Mouse (Mus musculus): ENCODE measurements at regions not wholly inside any gene's neighbourhood (a gene's known extent, or its start where the extent isn't known, plus 50 kb on each side); places are given as distances from the start of the nearest gene placed in this dataset.
"Not testable (repeated sequence)": the region's sequence is repeated elsewhere in the genome, so short reads cannot be mapped to it uniquely, and the experiment has no call there.

DNA sequence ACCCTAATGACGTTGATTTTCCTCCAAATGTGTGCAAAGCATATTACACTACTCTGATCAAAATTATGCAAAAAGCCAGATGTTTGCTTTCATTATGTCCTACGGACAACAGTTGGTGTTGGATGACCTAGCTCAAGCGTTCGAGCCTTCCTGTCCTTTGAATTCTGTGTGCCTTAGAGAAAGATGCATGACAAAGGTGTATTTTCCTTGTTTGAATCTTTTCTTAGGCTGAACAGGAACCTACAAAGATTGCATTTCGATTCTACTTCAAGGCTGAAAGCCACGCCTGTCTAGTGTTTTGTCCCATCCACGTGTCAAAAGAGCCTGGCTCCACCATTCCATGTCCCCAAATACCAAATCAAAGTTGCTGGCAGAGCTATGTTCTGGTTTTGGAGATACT is 116.5 kb upstream of the Creb1 start:
- H3K9ac ChIP-seq: no peak overlapping the region
- no peaks in the 10 kb centered on the region for H3K36me3 ChIP-seq
- ATAC-seq (ENCODE audit: insufficient number of reproducible peaks, low FRiP score): no peak
- H3K4me1 ChIP-seq (replicated peaks): no peaks in the 10 kb centered on the region
- H3K4me3 ChIP-seq: no peak overlapping the region
- 83% methylated on average over 7 of the region's 7 CpGs for WGBS
- H3K4me2 ChIP-seq: no peak overlapping the region
- H3K27me3 ChIP-seq (replicated peaks): no peaks in the 10 kb centered on the region
- no peak overlapping the region for H3K27ac ChIP-seq (ENCODE audit: poor library complexity, severe bottlenecking)
- H3K9me3 ChIP-seq (replicated peaks): no peaks in the 10 kb centered on the region

- no peak overlapping the region for H3K9ac ChIP-seq
- WGBS: 75% methylated on average over 4 of the region's 4 CpGs
- no peak overlapping the region for H3K4me2 ChIP-seq
- H3K4me3 ChIP-seq: no peak overlapping the region
- no peaks in the 10 kb centered on the region for H3K4me1 ChIP-seq (replicated peaks)
- H3K36me3 ChIP-seq: no peaks in the 10 kb centered on the region
- H3K27ac ChIP-seq (ENCODE audit: poor library complexity, severe bottlenecking): no peak overlapping the region
- no peaks in the 10 kb centered on the region for H3K9me3 ChIP-seq (replicated peaks)
- H3K27me3 ChIP-seq (replicated peaks): no peaks in the 10 kb centered on the region
- no peak for ATAC-seq (ENCODE audit: insufficient number of reproducible peaks, low FRiP score)
These were observed 119.3 kb upstream of the Creb1 start for GRCm38 (mm10) chr1:64413181-64413560.

DNA sequence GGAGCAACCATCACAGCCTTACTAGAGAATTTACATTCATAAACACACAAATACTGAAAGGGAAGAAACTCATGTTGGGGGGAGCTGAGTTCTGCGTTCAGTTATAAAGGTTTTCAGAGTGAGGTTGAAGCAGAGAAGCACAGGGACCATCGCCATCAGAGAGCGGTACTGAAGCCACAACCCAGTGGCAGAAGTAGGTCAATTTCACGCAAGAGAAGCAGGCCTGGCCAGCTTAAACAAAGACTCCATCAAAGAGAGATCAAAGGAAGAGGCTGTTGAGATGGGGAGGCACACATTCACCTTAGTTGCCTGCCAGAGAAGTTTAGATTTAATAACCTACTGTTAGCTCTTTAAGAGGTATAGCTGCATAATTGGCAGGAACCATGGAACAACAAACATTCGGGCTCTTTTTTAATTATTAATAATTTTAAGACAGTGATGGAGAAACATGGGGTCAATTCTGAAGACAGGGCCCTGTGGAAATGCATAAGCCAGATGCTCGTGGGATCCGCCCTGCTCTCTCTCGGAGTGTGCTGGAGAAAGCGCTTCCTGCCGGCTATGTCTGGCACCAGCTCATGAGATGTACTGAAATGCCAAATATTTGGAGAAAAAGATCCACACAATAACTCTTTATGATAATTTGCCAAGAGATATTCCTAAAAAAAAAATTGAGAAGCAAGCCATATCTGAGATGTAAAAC is 119.8 kb upstream of the Creb1 start:
- WGBS: 75% methylated on average over 10 of the region's 10 CpGs
- H3K27me3 ChIP-seq (replicated peaks): no peaks in the 10 kb centered on the region
- no peak overlapping the region for H3K4me3 ChIP-seq
- no peak overlapping the region for H3K9ac ChIP-seq
- H3K4me1 ChIP-seq (replicated peaks): no peaks in the 10 kb centered on the region
- ATAC-seq (ENCODE audit: insufficient number of reproducible peaks, low FRiP score): no peak
- no peak overlapping the region for H3K27ac ChIP-seq (ENCODE audit: poor library complexity, severe bottlenecking)
- no peak overlapping the region for H3K4me2 ChIP-seq
- no peaks in the 10 kb centered on the region for H3K9me3 ChIP-seq (replicated peaks)
- no peaks in the 10 kb centered on the region for H3K36me3 ChIP-seq

DNA sequence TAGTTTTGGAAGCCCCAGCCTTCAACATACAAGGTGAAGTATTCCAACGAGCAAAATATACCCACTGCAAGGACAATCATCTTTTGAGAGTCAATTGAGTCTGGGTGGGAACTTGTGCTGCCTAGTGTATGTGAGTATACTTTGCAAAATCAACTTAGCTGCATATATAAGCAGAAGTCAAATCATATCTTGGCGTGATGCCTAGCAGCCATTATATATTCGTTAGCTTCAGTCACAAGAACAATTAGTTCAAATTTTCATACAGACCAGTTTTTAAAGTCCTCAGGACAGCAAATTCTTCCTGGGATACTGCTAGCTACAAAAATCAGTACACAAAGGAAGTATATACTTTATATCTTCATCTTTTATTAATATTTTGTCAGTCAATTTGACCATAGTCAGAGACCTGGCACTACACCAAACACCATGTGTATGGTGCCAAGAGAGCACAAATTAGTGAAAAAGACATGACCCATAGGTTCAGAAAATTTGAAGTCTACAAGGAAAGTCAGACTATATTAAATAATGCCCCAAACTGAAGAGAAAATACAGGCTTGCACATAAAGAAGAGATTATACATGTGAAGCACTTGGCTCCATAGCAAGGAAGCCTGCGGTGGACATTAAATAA is 120.5 kb upstream of the Creb1 start:
- Histone ChIP-seq H3K4me1 (replicated peaks) (no peaks in the 10 kb centered on the region), H3K4me3 (no peak overlapping the region), H3K4me2 (no peak overlapping the region), H3K27me3 (replicated peaks) (no peaks in the 10 kb centered on the region), H3K9ac (no peak overlapping the region), H3K27ac (ENCODE audit: poor library complexity, severe bottlenecking) (no peak overlapping the region), H3K36me3 (no peaks in the 10 kb centered on the region), H3K9me3 (replicated peaks) (no peaks in the 10 kb centered on the region)
- no peak for ATAC-seq (ENCODE audit: insufficient number of reproducible peaks, low FRiP score)
- 91% methylated on average over 4 of the region's 4 CpGs for WGBS

- Histone ChIP-seq H3K4me2 (no peak overlapping the region), H3K4me1 (replicated peaks) (no peaks in the 10 kb centered on the region), H3K27ac (ENCODE audit: poor library complexity, severe bottlenecking) (no peak overlapping the region), H3K9me3 (replicated peaks) (no peaks in the 10 kb centered on the region), H3K36me3 (no peaks in the 10 kb centered on the region), H3K9ac (no peak overlapping the region), H3K4me3 (no peak overlapping the region), H3K27me3 (replicated peaks) (no peaks in the 10 kb centered on the region)
- 83% methylated on average over 4 of the region's 4 CpGs for WGBS
- ATAC-seq (ENCODE audit: insufficient number of reproducible peaks, low FRiP score): no peak
These were observed 123.5 kb upstream of the Creb1 start for GRCm38 (mm10) chr1:64408807-64409582.

DNA sequence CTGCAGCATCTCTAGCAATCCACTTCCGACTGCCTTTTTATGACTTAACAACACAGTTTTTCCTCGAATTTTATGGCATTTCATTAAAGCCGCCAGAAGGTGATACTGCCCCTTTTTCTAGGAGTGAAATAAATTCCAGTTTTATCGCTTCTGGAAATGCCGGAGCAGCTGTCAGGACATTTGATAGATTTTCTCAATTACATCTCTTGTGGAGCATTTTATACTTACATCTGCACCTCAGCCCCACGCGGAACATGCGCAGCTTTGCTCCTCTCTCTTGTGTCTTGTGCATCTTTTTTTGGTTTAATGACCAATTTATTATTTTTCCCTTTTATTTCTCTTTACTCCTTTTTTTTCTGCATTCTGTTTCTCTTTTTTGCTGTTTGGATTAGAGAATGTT is 140.9 kb upstream of the Creb1 start:
- Histone ChIP-seq H3K4me2 (no peak overlapping the region), H3K4me3 (no peak overlapping the region), H3K27me3 (replicated peaks) (no peaks in the 10 kb centered on the region), H3K9me3 (replicated peaks) (no peaks in the 10 kb centered on the region), H3K9ac (no peak overlapping the region), H3K27ac (ENCODE audit: poor library complexity, severe bottlenecking) (no peak overlapping the region), H3K4me1 (replicated peaks) (no peaks in the 10 kb centered on the region), H3K36me3 (no peaks in the 10 kb centered on the region)
- ATAC-seq (ENCODE audit: insufficient number of reproducible peaks, low FRiP score): no peak
- 80% methylated on average over 8 of the region's 8 CpGs for WGBS

DNA sequence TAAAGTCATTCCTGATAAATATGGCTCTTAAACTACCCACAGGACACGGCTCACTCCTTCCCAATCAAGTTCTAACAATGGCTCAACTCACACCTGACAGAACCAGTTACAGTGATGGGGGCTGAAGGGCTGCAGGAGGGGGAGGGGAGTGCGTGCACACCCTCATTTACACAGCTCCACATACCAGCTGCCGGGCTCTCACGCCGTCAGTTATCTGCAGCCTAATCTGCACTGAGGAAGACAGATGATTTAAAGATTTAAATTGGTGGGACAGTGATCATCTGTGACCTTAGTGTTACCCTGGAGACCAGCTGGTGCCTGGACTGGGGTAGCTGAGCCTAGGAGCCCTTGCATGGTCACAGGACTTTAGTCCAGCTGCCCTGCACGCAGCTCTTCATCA is 151.2 kb upstream of the Creb1 start:
- WGBS: 39% methylated on average over 6 of the region's 6 CpGs
- H3K36me3 ChIP-seq: no peaks in the 10 kb centered on the region
- H3K4me3 ChIP-seq: no peak overlapping the region
- ATAC-seq (ENCODE audit: insufficient number of reproducible peaks, low FRiP score): no peak
- 0 out of 2 replicates have a peak, but pooled peaks cover 2% of the 10 kb centered on the region for H3K9me3 ChIP-seq (replicated peaks)
- H3K9ac ChIP-seq: no peak overlapping the region
- no peak overlapping the region for H3K4me2 ChIP-seq
- H3K27ac ChIP-seq (ENCODE audit: poor library complexity, severe bottlenecking): no peak overlapping the region
- no peaks in the 10 kb centered on the region for H3K4me1 ChIP-seq (replicated peaks)
- H3K27me3 ChIP-seq (replicated peaks): no peaks in the 10 kb centered on the region

DNA sequence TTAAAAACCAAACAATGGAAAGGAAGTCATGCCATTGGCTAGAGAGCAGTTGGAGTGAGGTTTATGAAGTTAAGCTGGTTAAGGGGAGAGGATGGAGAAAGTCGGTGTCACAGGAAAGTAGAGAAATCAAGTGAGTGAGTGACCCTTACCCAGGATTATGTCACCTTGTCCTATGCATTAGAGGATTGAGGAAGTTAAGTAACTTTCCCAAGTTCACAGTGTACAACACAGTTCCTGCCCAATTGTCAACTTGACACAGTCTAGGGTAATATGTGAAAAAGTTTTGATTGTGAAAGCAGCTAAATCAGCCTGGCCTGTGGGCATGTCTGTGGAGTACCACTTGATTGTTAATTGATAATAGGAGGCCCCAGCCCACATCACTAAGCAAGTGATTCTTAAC is 156.0 kb upstream of the Creb1 start:
- H3K27ac ChIP-seq (ENCODE audit: poor library complexity, severe bottlenecking); ATAC-seq (ENCODE audit: insufficient number of reproducible peaks, low FRiP score); H3K36me3 ChIP-seq; H3K4me2 ChIP-seq; H3K4me3 ChIP-seq; H3K9me3 ChIP-seq (replicated peaks); H3K4me1 ChIP-seq (replicated peaks); H3K9ac ChIP-seq; H3K27me3 ChIP-seq (replicated peaks): not testable (repeated sequence)
- WGBS: 74% methylated on average over 1 of the region's 1 CpGs

DNA sequence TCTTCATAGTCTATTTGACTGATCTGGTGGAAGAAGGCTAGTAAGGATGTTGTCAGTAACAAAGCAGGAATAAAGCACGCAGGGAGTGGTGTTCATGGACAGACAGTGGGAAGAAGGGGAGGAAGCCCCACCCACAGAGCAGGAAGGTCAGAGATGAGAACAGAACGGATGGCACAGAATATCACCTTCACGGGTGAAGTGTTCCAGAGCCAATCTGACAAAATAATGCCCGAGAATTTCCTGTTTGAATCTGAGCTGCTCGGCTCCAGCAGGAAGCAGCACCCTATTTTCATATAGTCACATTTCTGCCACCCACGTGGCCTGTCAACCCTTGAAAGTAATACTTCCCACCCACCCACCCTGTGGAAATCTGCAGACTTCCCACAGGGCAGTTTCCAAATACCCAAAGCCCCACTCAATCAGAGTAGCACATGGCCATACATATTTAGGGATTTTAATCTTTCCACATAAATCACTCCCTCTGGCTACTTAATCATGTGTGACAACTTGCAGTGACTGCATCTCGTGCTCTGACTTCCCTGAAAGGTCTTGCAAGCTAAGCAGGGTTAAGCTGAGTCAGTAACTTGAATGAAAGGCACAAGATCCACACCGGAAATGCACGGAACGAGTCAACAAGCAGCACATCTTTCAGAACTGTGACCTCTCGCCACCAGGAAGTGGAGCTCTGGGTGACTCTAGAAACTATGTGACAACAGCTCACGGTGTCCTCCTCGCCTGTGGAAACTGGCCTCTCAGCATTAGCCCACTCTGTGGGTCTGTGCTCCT is 158.0 kb upstream of the Creb1 start:
- no peaks in the 10 kb centered on the region for H3K27me3 ChIP-seq (replicated peaks)
- ATAC-seq (ENCODE audit: insufficient number of reproducible peaks, low FRiP score): no peak
- no peaks in the 10 kb centered on the region for H3K36me3 ChIP-seq
- no peak overlapping the region for H3K27ac ChIP-seq (ENCODE audit: poor library complexity, severe bottlenecking)
- no peak overlapping the region for H3K4me2 ChIP-seq
- H3K4me3 ChIP-seq: no peak overlapping the region
- H3K9me3 ChIP-seq (replicated peaks): no peaks in the 10 kb centered on the region
- WGBS: 49% methylated on average over 13 of the region's 13 CpGs
- no peaks in the 10 kb centered on the region for H3K4me1 ChIP-seq (replicated peaks)
- no peak overlapping the region for H3K9ac ChIP-seq

- WGBS: 71% methylated on average over 1 of the region's 1 CpGs
These were observed 168.3 kb upstream of the Creb1 start for GRCm38 (mm10) chr1:64364095-64364494.

More at GRCm38 (mm10) chr1:64364095-64364494, 168.3 kb upstream of the Creb1 start:
- Histone ChIP-seq H3K4me1 (replicated peaks) (no peaks in the 10 kb centered on the region), H3K9ac (no peak overlapping the region), H3K27me3 (replicated peaks) (no peaks in the 10 kb centered on the region), H3K27ac (ENCODE audit: poor library complexity, severe bottlenecking) (no peak overlapping the region), H3K9me3 (replicated peaks) (0 out of 2 replicates have a peak, but pooled peaks cover 5% of the 10 kb centered on the region), H3K4me2 (no peak overlapping the region), H3K4me3 (no peak overlapping the region), H3K36me3 (no peaks in the 10 kb centered on the region)
- ATAC-seq (ENCODE audit: insufficient number of reproducible peaks, low FRiP score): no peak

Data from heart, embryonic 12.5 days (tissue).